ENCODE assay signal across 10 mouse cellular contexts in the genomic region with DNA sequence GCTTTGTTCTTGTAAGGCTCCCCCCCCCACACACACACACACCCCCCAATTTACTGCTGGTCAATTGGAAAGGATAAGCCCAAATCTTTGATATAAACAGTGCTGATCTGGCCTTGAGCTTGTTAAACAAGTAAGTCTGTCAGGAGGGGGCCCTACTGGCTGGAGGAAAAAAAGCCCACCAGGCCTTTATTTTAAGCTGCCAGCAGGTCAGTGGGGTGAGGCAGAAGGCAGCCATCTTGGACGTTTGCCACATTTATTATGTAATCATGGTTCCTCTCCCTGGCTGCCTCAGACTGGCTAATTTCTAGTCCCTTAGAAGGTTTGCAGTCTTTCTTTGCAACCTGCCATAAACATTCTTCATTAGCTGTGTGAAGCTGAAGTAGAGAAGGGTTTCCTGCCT.
DNase-seq lines count a peak whose midpoint lies in the region; ATAC-seq and TF ChIP-seq lines count a peak whose summit lies in the region.
"Had no signal": no experiment of that assay in that cellular context is flagged by ENCODE, and none has a peak within 500 bp of the region (broad histone marks: within the 10 kb centered on the region; RNA-seq: fewer than 3 reads in every experiment).

No protein-coding gene starts in this region.

- H3K4me2 ChIP-seq in kidney, embryonic 15.5 days: no peak overlapping the region

- TF ChIP-seq RAD21 in MEL (IDR thresholded peaks at IDR 0.05; ENCODE audit: low read depth, low read length): no peak

- TF ChIP-seq CTCF in kidney, adult 2 months (conservative IDR thresholded peaks at IDR 0.05; ENCODE audit: insufficient read depth, insufficient read length, low read depth, low read length): no peak
- TF ChIP-seq CTCF in MEL (IDR thresholded peaks at IDR 0.05 in 2 of 3, conservative IDR thresholded peaks at IDR 0.05 in 1 of 3; ENCODE audit: control insufficient read depth in 1 of 3, insufficient read depth in 1 of 3, low read depth in 2 of 3, low read length in 3 of 3, poor library complexity in 1 of 3, severe bottlenecking in 1 of 3): no peak

- no peaks in the 10 kb centered on the region for H3K79me2 ChIP-seq in MEL (ENCODE audit: control insufficient read depth, insufficient read depth, low read length, poor library complexity)

- no peak for TF ChIP-seq EP300 in MEL (IDR thresholded peaks at IDR 0.05; ENCODE audit: low read depth in 1 of 2, low read length in 2 of 2)

- peaks cover 6% of the 10 kb centered on the region; the same call in 1 of the 2 replicates for H3K4me1 ChIP-seq in kidney, adult 2 months (ENCODE audit: control insufficient read depth, insufficient read depth, low read length)
- no peaks in the 10 kb centered on the region for H3K4me1 ChIP-seq in kidney, embryonic 15.5 days
- peaks cover under 1 to 12% of the 10 kb centered on the region in 2 experiments for H3K4me1 ChIP-seq in MEL (ENCODE audit: control insufficient read depth in 1 of 2, insufficient read depth in 2 of 2, low read length in 2 of 2)

- WGBS in kidney, adult 2 months: 0% methylated on average over 1 of the region's 1 CpGs
- 23% methylated on average over 1 of the region's 1 CpGs for WGBS in kidney, embryonic 15.5 days

- intact Hi-C loops in heart, postnatal 10 days (cut with DNase I): loop anchor here (2.0 to 5.0 kb wide), 2 partner anchors 76 to 161 kb away; partner anchors contain the start of gene Med14

- no peak overlapping the region for H3K4me3 ChIP-seq in kidney, adult 2 months (ENCODE audit: insufficient read depth, low read depth, low read length)
- H3K4me3 ChIP-seq in kidney, embryonic 15.5 days (replicated peaks): no peak overlapping the region
- H3K4me3 ChIP-seq in MEL (ENCODE audit: control insufficient read depth in 1 of 2, insufficient read depth in 1 of 2, low read depth in 2 of 2, low read length in 2 of 2): no peak overlapping the region
- H3K4me3 ChIP-seq: left cerebral cortex, adult 2 months had no signal

- no peak overlapping the region for H3K27ac ChIP-seq in kidney, adult 2 months (ENCODE audit: insufficient read depth, low read depth, low read length)
- H3K27ac ChIP-seq in kidney, embryonic 15.5 days: no peak overlapping the region
- H3K27ac ChIP-seq in MEL (ENCODE audit: control insufficient read depth, low read depth, low read length): no peak overlapping the region
- H3K27ac ChIP-seq: left cerebral cortex, adult 2 months had no signal

- H3K27me3 ChIP-seq in kidney, adult 2 months (replicated peaks; ENCODE audit: control insufficient read depth, insufficient read depth, low read length): no peaks in the 10 kb centered on the region
- no peaks in the 10 kb centered on the region; the same call in 1 of the 2 replicates for H3K27me3 ChIP-seq in kidney, embryonic 15.5 days
- no peaks in the 10 kb centered on the region for H3K27me3 ChIP-seq in MEL (ENCODE audit: control insufficient read depth in 1 of 2, insufficient read depth in 2 of 2, low read length in 2 of 2)
- H3K27me3 ChIP-seq: Patski had no signal

- no peak for TF ChIP-seq POLR2A in kidney, adult 2 months (IDR thresholded peaks at IDR 0.05; ENCODE audit: low read depth, low read length)
- TF ChIP-seq POLR2A in MEL (IDR thresholded peaks at IDR 0.05; ENCODE audit: control insufficient read depth in 1 of 2, insufficient read depth in 1 of 2, low read depth in 1 of 2, low read length in 2 of 2, poor library complexity in 1 of 2): no peak

- ATAC-seq in kidney, embryonic 15.5 days (replicated peaks; ENCODE audit: low FRiP score): no peak
- ATAC-seq: Patski had no signal

- H3K9me3 ChIP-seq in kidney, embryonic 15.5 days (replicated peaks): no peaks in the 10 kb centered on the region
- H3K9me3 ChIP-seq in MEL (replicated peaks; ENCODE audit: insufficient read depth, low read length): no peaks in the 10 kb centered on the region

- no peak overlapping the region for H3K9ac ChIP-seq in kidney, embryonic 15.5 days
- no peak overlapping the region for H3K9ac ChIP-seq in MEL (ENCODE audit: control insufficient read depth, low read depth, low read length, poor library complexity, severe bottlenecking)

- peak; percentile 67 for DNase-seq in kidney, adult 2 months
- DNase-seq in MEL (ENCODE audit: low read depth, low spot score): peak; percentile 53
- peak; percentile 73 for DNase-seq in adipocyte (ENCODE audit: low spot score)
- peak; percentile 17 to 30 for DNase-seq in heart, postnatal 10 days
- DNase-seq in thymus, postnatal 14 days: no peak
- no peak for DNase-seq in right cerebral cortex, postnatal 14 days
- DNase-seq: gastrocnemius, postnatal 14 days had no signal

- no peaks in the 10 kb centered on the region for H3K36me3 ChIP-seq in kidney, adult 2 months (ENCODE audit: control insufficient read depth, insufficient read depth, low read length)
- H3K36me3 ChIP-seq in kidney, embryonic 15.5 days: no peaks in the 10 kb centered on the region
- H3K36me3 ChIP-seq in MEL (ENCODE audit: control insufficient read depth in 1 of 2, insufficient read depth in 2 of 2, low read length in 2 of 2): peaks cover 0 to 9% of the 10 kb centered on the region in 2 experiments; a peak in 2 of 4 replicates

TF ChIP-seq in MEL, 35 proteins besides CTCF, POLR2A, EP300 and RAD21:
- TF ChIP-seq ETS1 (IDR thresholded peaks at IDR 0.05; ENCODE audit: low read depth, low read length) (no peak), CHD2 (IDR thresholded peaks at IDR 0.05; ENCODE audit: low read length) (no peak), USF1 (IDR thresholded peaks at IDR 0.05; ENCODE audit: low read depth, low read length) (no peak), ZKSCAN1 (IDR thresholded peaks at IDR 0.05; ENCODE audit: low read depth, low read length) (no peak), SMC3 (IDR thresholded peaks at IDR 0.05; ENCODE audit: low read depth, low read length) (no peak), E2F4 (IDR thresholded peaks at IDR 0.05; ENCODE audit: borderline replicate concordance, low read depth, low read length) (no peak), UBTF (IDR thresholded peaks at IDR 0.05; ENCODE audit: borderline replicate concordance, insufficient read depth, low read depth, low read length) (no peak), RCOR1 (IDR thresholded peaks at IDR 0.05; ENCODE audit: low read depth, low read length) (no peak), USF2 (IDR thresholded peaks at IDR 0.05; ENCODE audit: borderline replicate concordance in 1 of 2, insufficient read depth in 1 of 2, low read depth in 1 of 2, low read length in 2 of 2) (no peak), MAX (IDR thresholded peaks at IDR 0.05; ENCODE audit: low read length) (no peak), CHD1 (IDR thresholded peaks at IDR 0.05; ENCODE audit: low read depth, low read length) (no peak), GATA1 (IDR thresholded peaks at IDR 0.05; ENCODE audit: low read depth, low read length) (no peak), JUND (IDR thresholded peaks at IDR 0.05; ENCODE audit: low read depth, low read length) (no peak)

Comparison
In these comparisons a context has a peak if more than half of its experiments do, and no peak if none do; other contexts are left out.
1. DNase-seq: peak in kidney, adult 2 months (single experiment), MEL (single experiment), adipocyte (single experiment) and heart, postnatal 10 days (2 of 2); none in thymus, postnatal 14 days (single experiment) and right cerebral cortex, postnatal 14 days (single experiment).